Mouse (Mus musculus) cerebellum, postnatal 10 days (tissue): ENCODE measurements at regions not wholly inside any gene's neighbourhood (a gene's known extent, or its start where the extent isn't known, plus 50 kb on each side); places are given as distances from the start of the nearest gene placed in this dataset.

Source experiments
- DNase-seq, 2 experiments: peaks; one replicate each; pipeline ENCODE4 v3.0.0; 2021; ENCODE audit warnings: mixed read lengths in 2 of 2

- DNase-seq: no peak
Measured at GRCm38 (mm10) chr15:65646470-65646869, 631.8 kb upstream of the Gm21961 start.

DNA sequence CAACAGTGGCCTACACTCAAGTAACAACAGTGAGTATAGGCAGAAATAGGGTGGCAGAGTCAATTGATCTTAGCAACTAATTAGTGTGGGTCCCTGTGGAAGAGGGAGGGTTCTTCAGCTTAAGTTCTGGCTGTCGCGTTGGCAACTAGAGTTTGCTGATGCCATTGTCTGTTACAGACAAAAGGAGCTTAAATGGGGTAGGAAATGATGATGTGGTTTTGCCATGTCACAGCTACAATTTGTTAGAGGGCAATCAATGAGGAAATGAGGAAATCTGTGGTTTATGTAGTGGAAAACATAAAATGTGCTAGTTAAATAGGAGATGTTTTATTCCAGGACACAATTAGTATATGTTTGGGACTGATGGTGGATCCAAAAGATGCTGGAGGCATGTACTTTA is 624.8 kb upstream of the Gm21961 start:
- DNase-seq: no peak

DNA sequence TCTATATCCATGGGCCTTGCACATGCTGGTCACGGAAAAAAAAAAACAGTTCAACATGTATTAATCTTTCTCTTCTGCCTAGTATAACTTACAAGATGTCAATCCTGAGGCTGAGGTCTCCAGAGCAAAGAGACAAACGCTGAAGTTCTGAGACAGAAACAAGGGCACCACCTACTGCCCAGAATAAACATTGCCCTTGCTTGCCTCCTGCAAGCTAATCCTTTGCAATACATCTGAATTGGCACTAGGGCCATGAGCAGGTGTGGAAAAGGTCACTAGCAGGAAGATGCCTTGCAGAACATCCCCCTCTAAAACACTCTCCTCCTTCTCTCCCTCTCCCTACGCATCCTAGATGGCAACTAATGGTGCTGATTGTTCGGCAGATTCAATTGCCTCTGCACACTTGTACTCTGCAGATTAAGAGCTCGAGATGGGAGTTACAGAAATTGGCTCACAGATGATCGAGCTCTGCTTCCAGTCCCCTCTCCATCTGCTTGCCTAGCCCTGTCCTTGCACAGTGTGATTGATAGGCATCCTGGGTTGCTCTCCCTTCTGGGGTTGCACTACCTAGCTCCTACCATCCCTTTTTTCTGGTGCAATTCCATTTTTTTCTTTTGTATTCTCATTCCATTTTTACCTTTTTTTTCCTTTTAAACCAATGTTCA is 622.9 kb upstream of the Gm21961 start:
- peak; percentile 91 for DNase-seq

DNA sequence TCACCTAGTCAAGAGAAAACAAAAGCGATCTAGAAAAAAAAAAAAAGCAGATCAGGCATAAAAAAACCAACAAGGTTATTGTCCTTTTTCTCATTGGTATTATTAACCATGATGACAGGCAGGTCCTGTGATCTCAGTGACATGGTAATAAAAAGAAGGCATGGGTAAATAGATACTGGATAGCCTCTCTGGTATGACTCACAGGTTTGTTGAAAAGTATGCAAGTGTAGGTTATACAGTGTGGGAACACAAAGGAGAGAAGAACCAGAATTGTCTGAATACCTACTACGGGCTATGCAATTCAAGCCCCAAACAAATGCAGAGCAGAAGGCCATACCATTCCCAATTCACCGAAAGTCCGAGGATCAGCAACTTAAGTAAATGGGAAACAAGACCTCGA is 617.7 kb upstream of the Gm21961 start:
- no peak for DNase-seq

DNA sequence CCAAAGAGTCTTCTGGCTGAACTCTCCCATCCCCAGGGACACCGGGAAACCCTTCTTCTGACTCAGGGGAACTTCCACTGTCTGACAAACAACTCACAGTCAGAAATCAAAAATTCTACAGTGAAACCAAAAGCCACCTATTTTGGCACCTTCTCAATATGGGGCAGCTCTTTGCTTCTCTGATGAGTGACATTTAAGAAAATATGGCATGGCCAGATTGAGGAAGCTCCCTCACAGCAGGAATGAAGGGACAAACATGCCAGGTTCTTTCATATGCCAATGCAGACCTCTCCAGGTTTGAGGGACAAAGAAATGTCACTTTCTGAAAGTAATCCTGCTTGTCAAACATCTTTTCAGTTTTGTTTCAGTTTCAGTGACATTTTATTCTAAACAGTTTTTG is 615.8 kb upstream of the Gm21961 start:
- DNase-seq: peak; percentile 74 to 75

DNA sequence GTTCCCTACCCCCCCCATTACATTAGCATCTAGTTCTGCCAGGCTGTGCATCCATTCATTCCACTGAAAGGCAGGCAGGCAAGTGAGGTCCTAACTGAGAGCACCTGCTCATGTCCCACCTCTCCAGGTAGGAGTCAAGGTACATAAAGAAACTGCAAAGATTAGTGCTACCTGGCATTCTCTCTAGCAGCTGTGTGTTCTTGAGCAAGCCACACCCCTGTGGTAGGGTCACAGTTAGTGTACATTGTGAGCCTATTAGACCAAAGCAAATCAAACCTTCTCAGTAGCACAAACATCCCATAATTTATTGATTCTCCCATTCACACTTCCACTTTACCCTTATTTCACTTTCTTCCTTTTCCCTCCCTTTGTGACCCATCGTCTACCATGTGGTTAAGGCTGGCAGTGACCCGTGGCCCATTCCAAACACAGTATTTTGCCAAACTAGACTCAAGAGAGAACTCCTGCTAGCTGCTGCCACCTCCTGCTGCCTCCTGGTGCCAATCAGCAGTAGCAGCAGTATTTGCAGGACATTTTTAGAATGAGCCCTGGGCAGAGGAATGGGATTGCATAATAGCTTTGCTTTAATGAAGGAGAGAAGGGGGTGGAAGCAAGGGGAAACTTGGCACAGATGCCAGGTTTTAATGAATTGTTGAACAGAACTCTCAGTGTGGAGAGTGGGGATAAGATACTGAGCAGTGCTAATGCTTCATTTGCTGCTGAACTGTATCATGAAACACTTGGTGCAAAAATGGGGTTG is 578.2 kb upstream of the Gm21961 start:
- DNase-seq: peak; percentile 11 to 28

GRCm38 (mm10) chr15:65585566-65585965 is 570.9 kb upstream of the Gm21961 start:
- DNase-seq: peak; percentile 74 to 79

DNA sequence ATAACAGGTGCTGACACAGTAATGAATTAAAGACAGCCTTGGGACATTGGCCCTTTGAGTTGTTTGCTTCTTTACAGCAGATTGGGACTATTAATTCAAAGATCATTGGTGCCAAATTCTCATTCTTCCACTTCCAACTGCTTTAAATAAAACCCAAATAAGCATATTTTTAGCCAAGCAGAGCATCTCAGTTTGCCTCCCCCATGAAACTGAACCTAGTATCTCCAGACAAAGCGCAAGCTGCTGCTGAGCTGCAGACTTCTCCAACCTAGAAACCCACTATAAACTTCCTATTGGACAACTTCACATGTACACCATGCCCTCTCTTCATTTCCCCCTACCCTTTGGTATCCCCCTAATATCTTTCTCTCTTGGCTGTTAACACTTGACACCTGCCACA is 564.6 kb upstream of the Gm21961 start:
- DNase-seq: no peak

DNA sequence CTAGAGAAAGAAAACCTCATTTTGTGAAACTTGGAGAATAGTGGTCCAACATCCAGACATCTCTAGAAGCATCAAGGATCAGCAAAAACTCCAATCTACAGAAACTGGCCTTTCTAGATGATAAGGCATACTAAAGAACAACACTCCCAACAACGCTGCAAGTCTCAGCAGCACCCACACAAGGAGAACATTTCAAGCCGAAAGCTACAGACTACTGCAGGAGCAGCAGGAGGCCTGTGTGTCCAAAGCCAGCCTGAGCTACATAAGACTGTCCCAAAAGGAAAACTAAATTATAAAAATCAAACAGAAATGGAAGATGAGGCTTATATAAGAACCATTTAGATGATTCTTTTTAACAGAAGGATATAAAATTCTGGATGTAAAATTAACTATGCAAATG is 553.2 kb upstream of the Gm21961 start:
- DNase-seq: no peak

DNA sequence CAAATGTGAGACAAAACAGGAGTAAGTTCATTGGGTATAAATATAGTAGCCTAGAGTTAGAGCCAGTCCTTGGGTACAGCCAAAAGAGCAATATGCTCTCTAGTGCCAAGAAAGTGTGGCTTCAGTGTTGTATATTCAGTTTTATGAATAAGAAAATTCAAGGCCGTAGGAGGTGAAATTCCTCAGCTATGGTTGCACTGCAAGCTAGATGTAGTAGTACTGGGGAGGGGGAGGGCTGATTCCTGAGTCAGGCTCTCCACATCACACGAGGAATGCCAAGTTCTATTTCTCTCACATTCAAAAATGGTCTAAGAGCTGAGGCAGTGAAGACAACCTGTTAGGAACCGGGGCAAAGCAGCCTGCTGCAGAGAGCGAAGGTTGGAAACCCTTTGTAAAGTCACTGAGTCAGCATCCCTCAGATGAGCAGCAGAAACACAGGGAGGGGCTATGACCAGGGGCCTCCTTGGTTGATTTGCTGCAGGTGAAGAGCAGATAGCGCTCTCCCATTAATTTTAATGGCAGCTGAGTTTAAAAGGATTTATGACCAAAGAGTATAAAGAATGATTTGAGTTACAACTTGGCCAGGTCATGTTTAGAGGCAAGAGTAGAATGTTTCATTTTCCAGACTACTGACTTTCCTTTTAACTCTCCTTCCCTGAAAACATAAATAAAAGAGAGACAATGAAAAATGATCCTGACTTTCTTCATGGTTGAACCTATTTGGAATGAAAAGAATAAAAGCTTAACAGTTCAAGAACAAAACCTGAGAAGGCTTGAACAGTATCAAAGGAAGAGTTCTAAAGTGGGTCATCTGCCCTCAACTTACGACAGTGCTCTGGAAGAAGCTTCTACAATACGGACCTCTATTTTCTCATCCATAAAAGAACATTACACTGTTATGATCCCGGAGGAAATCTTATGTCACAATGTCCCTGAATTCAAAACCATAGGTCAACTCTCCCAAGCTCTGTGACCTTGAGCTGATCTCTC is 543.4 kb upstream of the Gm21961 start:
- no peak for DNase-seq

GRCm38 (mm10) chr15:65549046-65549445 is 534.3 kb upstream of the Gm21961 start:
- DNase-seq: no peak

GRCm38 (mm10) chr15:65535606-65536005 is 520.9 kb upstream of the Gm21961 start:
- peak; percentile 8 to 26 for DNase-seq

DNA sequence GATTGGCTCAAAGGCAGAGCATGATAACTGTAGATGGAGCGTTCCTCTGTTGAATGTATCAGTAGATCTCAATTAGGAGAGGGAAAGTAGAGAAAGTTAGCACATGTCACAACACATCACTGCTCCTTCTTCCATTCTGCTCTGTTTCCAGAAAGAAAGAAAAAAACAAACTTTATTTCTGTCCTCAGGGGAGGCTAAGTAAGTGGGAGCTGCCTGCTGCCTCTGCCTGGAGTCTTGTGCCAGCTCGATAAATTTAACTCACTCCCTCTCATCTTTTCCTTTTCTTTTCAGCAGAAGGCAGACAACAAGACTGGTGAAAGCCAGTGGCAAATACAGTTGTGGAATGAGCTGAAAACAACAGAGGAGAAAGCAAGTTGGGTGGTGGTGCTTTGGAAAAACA is 517.5 kb upstream of the Gm21961 start:
- DNase-seq: no peak

- DNase-seq: no peak
Measured at GRCm38 (mm10) chr15:65502656-65503055, 488.0 kb upstream of the Gm21961 start.

DNA sequence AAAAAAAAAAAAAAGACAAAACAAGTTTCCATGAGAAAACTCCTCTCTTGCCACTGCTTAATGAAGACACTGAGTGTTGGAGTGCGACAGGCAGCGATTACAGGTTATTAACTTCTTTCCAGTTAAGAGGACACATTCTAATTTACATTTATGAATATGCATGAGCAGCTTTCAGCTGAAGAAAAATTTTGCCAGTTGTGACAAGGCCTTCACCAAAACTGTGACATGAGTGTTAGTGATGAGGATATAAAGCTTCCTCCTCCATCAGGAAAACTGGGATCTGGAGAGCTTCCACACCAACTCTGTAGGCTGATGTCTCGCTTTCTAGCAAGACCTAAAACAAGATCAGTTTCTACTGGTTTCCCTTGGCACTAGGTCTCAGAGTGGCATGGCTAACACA is 464.2 kb upstream of the Gm21961 start:
- no peak for DNase-seq

DNA sequence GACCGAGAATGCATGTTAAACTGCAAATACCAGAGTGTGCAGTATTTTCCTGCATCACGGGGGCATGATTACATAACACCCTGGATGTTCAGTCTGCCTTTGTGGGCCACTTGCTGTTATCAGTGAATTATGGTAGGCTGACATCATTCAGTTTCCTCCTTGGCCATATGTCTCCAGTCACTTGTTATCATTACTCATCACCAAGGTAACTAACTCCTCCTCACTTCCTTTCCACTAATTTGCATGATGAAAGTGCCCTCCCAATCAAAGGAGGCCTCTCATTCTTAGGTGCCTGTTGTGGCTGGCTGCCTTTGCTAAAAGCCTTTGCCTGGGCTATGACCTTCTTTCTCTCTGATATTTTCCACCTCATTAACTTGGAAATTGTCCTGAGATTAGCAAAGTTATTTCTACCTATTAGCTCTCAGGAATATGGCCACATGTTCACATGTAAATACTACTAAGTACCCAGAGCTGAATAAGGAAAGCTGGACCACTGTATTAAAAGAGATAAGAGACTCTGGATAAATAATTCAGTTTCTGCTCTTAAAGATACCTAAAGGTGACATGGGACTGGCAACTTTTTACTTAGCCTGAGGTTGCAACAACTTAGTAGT is 440.6 kb upstream of the Gm21961 start:
- DNase-seq: peak in 1 of 2 experiments; percentile 11

DNA sequence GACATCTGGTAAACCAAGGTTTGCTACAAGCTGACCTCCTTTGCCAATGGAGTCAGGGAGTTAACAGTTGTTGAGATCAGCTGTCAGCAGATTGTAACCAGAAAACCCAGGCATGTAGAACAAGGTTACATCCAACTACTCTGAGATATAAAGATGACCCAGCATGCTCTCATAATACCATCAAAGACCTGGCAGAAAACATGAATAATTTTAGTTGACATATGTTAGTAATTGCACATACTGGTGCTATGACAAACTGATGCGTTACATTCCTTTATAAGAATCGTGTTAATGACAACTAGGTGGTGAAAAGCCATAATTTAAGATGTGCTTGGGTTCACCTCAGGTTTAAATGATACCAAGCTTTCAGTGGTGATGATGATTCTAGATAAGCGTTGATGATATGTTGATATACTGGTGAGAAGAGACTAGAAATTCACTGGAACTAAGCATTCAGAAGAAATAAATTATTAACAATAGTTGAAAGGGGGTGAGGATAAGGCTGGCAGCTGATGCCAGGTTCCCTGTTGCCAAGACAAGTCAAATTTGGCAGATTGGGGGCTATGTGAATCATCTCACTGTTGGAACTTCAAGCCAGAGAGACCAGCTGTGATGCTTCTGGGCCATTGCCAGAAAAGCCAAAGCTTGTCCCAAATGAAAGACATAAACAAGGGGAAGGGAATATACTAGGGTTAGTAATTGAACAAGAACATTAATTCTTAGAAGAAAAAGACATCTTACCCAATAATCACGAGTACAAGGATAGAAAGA is 437.7 kb upstream of the Gm21961 start:
- DNase-seq: peak; percentile 90

DNA sequence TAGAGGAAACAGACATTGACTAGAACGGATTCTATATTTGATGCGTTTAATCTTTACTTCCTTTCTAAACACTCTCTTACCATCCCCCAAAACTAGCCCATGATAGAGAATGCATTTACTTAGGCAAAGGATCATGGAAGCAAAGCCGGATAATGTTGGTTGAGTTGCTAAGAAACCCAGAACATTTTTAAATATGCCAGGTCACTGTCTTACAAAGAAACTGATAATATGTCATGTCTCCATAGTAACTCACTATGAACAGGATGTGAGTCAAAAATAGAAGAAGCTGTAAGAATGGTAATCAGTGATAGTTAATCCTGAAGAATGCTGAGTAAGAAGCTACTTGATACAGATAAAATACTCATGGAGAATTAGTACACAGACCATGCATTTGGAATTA is 405.0 kb upstream of the Gm21961 start:
- DNase-seq: no peak
